In genomic region chr1:120961984-120962383, GRCm38 (mm10) we compare ENCODE assay signal across 14 mouse cellular contexts.
DNase-seq lines count a peak whose midpoint lies in the region; ATAC-seq and TF ChIP-seq lines count a peak whose summit lies in the region.
"Had no signal": no experiment of that assay in that cellular context is flagged by ENCODE, and none has a peak within 500 bp of the region (broad histone marks: within the 10 kb centered on the region; RNA-seq: fewer than 3 reads in every experiment).

No protein-coding gene starts in this region.

- H3K4me1 ChIP-seq in kidney, embryonic 16.5 days (ENCODE audit: insufficient read depth, low read length): no peaks in the 10 kb centered on the region
- no peaks in the 10 kb centered on the region for H3K4me1 ChIP-seq in embryonic facial prominence, embryonic 11.5 days (ENCODE audit: control insufficient read depth, insufficient read depth, low read length)
- H3K4me1 ChIP-seq in midbrain, embryonic 13.5 days (replicated peaks): peaks cover 17% of the 10 kb centered on the region
- H3K4me1 ChIP-seq in stomach, postnatal 0 days (replicated peaks; ENCODE audit: control insufficient read depth, insufficient read depth): no peaks in the 10 kb centered on the region
- H3K4me1 ChIP-seq in heart, adult 2 months (ENCODE audit: control insufficient read depth, insufficient read depth, low read length): no peaks in the 10 kb centered on the region
- H3K4me1 ChIP-seq: heart, embryonic 12.5 days had no signal

- no peak overlapping the region for H3K27ac ChIP-seq in kidney, embryonic 16.5 days (ENCODE audit: low read length)
- H3K27ac ChIP-seq in embryonic facial prominence, embryonic 11.5 days (replicated peaks; ENCODE audit: low read depth, low read length): no peak overlapping the region
- H3K27ac ChIP-seq in midbrain, embryonic 13.5 days: no peak overlapping the region
- H3K27ac ChIP-seq in stomach, postnatal 0 days (replicated peaks): no peak overlapping the region
- no peak overlapping the region for H3K27ac ChIP-seq in heart, adult 2 months

- TF ChIP-seq POLR2A in brain, embryonic 14.5 days (IDR thresholded peaks at IDR 0.05; ENCODE audit: borderline replicate concordance, extremely low read depth, insufficient read depth, insufficient read length, poor library complexity, severe bottlenecking): no peak
- no peak for TF ChIP-seq POLR2A in heart, adult 2 months (IDR thresholded peaks at IDR 0.05; ENCODE audit: insufficient read depth, low read depth, low read length)

- intact Hi-C loops in heart, adult 2 months (cut with DNase I): no loop called here

- H3K9me3 ChIP-seq in kidney, embryonic 16.5 days (ENCODE audit: low read length): no peaks in the 10 kb centered on the region
- no peaks in the 10 kb centered on the region for H3K9me3 ChIP-seq in embryonic facial prominence, embryonic 11.5 days (replicated peaks; ENCODE audit: control insufficient read depth, low read length)
- H3K9me3 ChIP-seq in midbrain, embryonic 13.5 days: no peaks in the 10 kb centered on the region; the same call in 1 of the 2 replicates
- H3K9me3 ChIP-seq in stomach, postnatal 0 days (ENCODE audit: control insufficient read depth, low read length): no peaks in the 10 kb centered on the region
- H3K9me3 ChIP-seq: heart, embryonic 12.5 days had no signal

- 12% methylated on average over 8 of the region's 8 CpGs for WGBS in kidney, embryonic 16.5 days
- WGBS in embryonic facial prominence, embryonic 11.5 days: 2% methylated on average over 8 of the region's 8 CpGs
- 6% methylated on average over 8 of the region's 8 CpGs for WGBS in midbrain, embryonic 13.5 days
- WGBS in stomach, postnatal 0 days: 13% methylated on average over 8 of the region's 8 CpGs
- 34% methylated on average over 8 of the region's 8 CpGs for WGBS in heart, adult 2 months

- H3K36me3 ChIP-seq in kidney, embryonic 16.5 days (ENCODE audit: insufficient read depth, low read length): no peaks in the 10 kb centered on the region
- H3K36me3 ChIP-seq in embryonic facial prominence, embryonic 11.5 days (replicated peaks; ENCODE audit: control insufficient read depth, insufficient read depth, low read depth, low read length): no peaks in the 10 kb centered on the region
- no peaks in the 10 kb centered on the region for H3K36me3 ChIP-seq in midbrain, embryonic 13.5 days
- no peaks in the 10 kb centered on the region for H3K36me3 ChIP-seq in stomach, postnatal 0 days (ENCODE audit: control insufficient read depth, insufficient read depth, low read length)
- H3K36me3 ChIP-seq in heart, adult 2 months (ENCODE audit: control insufficient read depth, insufficient read depth, low read length): no peaks in the 10 kb centered on the region
- H3K36me3 ChIP-seq: heart, embryonic 12.5 days had no signal

- no peak overlapping the region for H3K4me2 ChIP-seq in kidney, embryonic 16.5 days (replicated peaks; ENCODE audit: low read depth, low read length)
- H3K4me2 ChIP-seq in embryonic facial prominence, embryonic 11.5 days (ENCODE audit: low read depth, low read length): no peak overlapping the region
- no peak overlapping the region for H3K4me2 ChIP-seq in midbrain, embryonic 13.5 days (replicated peaks)
- no peak overlapping the region for H3K4me2 ChIP-seq in stomach, postnatal 0 days (replicated peaks; ENCODE audit: low read depth)
- H3K4me2 ChIP-seq: heart, embryonic 12.5 days had no signal

- no peak for TF ChIP-seq CTCF in brain, embryonic 14.5 days (IDR thresholded peaks at IDR 0.05; ENCODE audit: borderline replicate concordance, extremely low read depth, insufficient read depth, insufficient read length)
- no peak for TF ChIP-seq CTCF in stomach, postnatal 0 days (IDR thresholded peaks at IDR 0.05; ENCODE audit: low read depth)
- no peak for TF ChIP-seq CTCF in heart, adult 2 months (IDR thresholded peaks at IDR 0.05)

- ATAC-seq in kidney, embryonic 16.5 days (ENCODE audit: low FRiP score, low TSS enrichment): peak; percentile 47; the same call in 1 of the 2 replicates
- 0 out of 2 replicates have a peak, but pooled peaks have one; percentile 26 for ATAC-seq in embryonic facial prominence, embryonic 11.5 days (replicated peaks; ENCODE audit: insufficient number of reproducible peaks, low FRiP score, low TSS enrichment, low read depth)
- peak; percentile 65 for ATAC-seq in midbrain, embryonic 13.5 days
- no peak for ATAC-seq in stomach, postnatal 0 days (ENCODE audit: low FRiP score, low TSS enrichment)
- ATAC-seq: lung, postnatal 0 days had no signal

- H3K9ac ChIP-seq in kidney, embryonic 16.5 days (replicated peaks; ENCODE audit: low read length): no peak overlapping the region
- H3K9ac ChIP-seq in embryonic facial prominence, embryonic 11.5 days (replicated peaks; ENCODE audit: low read length): no peak overlapping the region
- no peak overlapping the region for H3K9ac ChIP-seq in midbrain, embryonic 13.5 days (replicated peaks)
- no peak overlapping the region for H3K9ac ChIP-seq in stomach, postnatal 0 days (ENCODE audit: low read length)
- H3K9ac ChIP-seq in heart, adult 2 months (ENCODE audit: low read depth, low read length): no peak overlapping the region
- H3K9ac ChIP-seq: heart, embryonic 12.5 days had no signal

- TF ChIP-seq EP300 in stomach, postnatal 0 days (optimal IDR thresholded peaks at IDR 0.05): no peak
- no peak for TF ChIP-seq EP300 in heart, adult 2 months (IDR thresholded peaks at IDR 0.05; ENCODE audit: insufficient read depth, low read depth, low read length)

- H3K4me3 ChIP-seq in kidney, embryonic 16.5 days (ENCODE audit: low read length): no peak overlapping the region
- no peak overlapping the region for H3K4me3 ChIP-seq in embryonic facial prominence, embryonic 11.5 days (ENCODE audit: low read depth, low read length)
- H3K4me3 ChIP-seq in midbrain, embryonic 13.5 days (replicated peaks): no peak overlapping the region
- H3K4me3 ChIP-seq in stomach, postnatal 0 days (ENCODE audit: low read depth, low read length): no peak overlapping the region
- H3K4me3 ChIP-seq in heart, adult 2 months: no peak overlapping the region
- H3K4me3 ChIP-seq: heart, embryonic 12.5 days had no signal

- H3K79me2 ChIP-seq in heart, adult 2 months (replicated peaks; ENCODE audit: control insufficient read depth, insufficient read depth, low read length): no peaks in the 10 kb centered on the region

- no peak for DNase-seq in kidney, postnatal 10 days
- DNase-seq in brain, embryonic 14.5 days (ENCODE audit: low read depth): peak; percentile 49
- DNase-seq in embryonic facial prominence, embryonic 11.5 days (ENCODE audit: low spot score): peak; percentile 61
- DNase-seq in stomach, postnatal 0 days (ENCODE audit: low spot score): no peak
- DNase-seq in heart, adult 2 months: no peak
- no peak for DNase-seq in Muller cell, postnatal 12 days (ENCODE audit: inconsistent ontology term)
- DNase-seq: cerebellum, adult 9-10 months; kidney, adult 2 months; layer of hippocampus, adult 9-11 months; thymus, postnatal 25 days had no signal

- H3K27me3 ChIP-seq in kidney, embryonic 16.5 days (ENCODE audit: insufficient read depth, low read length): no peaks in the 10 kb centered on the region
- H3K27me3 ChIP-seq in embryonic facial prominence, embryonic 11.5 days (ENCODE audit: control insufficient read depth, insufficient read depth, low read length): no peaks in the 10 kb centered on the region
- H3K27me3 ChIP-seq in midbrain, embryonic 13.5 days: peaks cover 24% of the 10 kb centered on the region
- H3K27me3 ChIP-seq in stomach, postnatal 0 days (ENCODE audit: control insufficient read depth, insufficient read depth, low read length): no peaks in the 10 kb centered on the region
- H3K27me3 ChIP-seq in heart, adult 2 months (ENCODE audit: control insufficient read depth, insufficient read depth, low read length): no peaks in the 10 kb centered on the region
- H3K27me3 ChIP-seq: heart, embryonic 12.5 days had no signal

Comparison
In these comparisons a context has a peak if more than half of its experiments do, and no peak if none do; other contexts are left out.
1. DNase-seq: peak in brain, embryonic 14.5 days (single experiment) and embryonic facial prominence, embryonic 11.5 days (single experiment); none in kidney, postnatal 10 days (single experiment), stomach, postnatal 0 days (single experiment), heart, adult 2 months (0 of 2) and Muller cell, postnatal 12 days (single experiment).